Mouse (Mus musculus): ENCODE measurements around the gene Smyd4.

Gene Smyd4

DNA sequence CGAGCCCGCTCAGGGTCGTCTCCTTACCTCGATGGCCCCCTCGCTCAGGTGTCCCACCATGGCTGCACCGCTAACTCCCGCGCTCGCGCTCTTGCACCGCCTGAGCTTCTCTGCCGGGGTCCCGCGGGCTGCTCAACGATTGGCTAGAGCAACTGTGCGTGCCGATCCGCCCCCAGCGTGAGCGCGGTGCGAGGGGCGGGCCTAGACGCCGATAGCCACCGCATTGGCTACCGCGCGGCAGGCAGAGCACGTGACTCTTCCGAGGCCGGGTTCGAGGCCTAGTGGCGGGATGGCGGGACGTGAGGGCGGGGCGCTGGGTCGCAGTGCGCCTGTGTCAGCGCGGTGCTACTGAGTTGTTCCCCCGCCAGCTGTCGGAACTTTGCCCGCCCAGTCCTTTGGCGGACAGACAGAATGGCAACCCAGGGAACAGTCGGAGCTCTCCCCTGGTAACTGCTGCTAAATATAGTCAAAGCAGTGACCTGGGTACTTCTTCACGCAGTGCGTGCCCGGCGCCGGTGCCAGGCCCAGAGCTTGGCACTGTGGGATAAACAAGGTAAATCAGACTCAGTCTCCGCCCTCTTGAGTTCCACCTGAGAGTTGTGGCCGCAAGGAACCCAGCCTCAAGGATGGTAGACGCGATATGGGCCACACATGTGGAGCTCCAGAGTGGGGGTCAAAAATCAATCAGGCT, at the start of gene Smyd4, which contains the start of gene Rpa1:
Gene Smyd4 (plus strand): TSS at position 235 of the 691 bp plus-strand sequence.
Gene Rpa1 (minus strand): TSS at position 126 of the 691 bp plus-strand sequence.
- DNase-seq (ENCODE audit: inconsistent age in 2 of 2, low spot score in 1 of 2): peak; percentile 97 to 98

DNA sequence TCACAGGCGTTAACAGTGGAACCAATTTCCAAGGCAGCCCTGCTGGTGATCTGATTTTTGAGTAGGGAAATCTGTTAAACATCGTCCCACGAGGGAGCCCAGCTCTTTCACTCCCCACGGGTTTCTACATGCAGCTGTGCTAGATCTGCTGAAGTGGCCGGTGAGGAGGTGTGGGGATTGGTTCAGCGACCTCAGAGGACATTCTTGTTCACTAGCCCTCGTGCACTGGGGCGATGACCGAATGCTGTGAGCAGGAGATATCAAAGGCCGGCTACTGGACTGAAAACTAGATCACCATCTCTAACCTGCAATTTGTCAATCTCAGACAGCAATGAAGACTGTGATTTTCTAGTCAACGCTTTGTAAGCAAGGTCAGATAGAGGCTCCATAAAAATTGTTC, 49.7 kb upstream of the Smyd4 start:
- DNase-seq (ENCODE audit: inconsistent age in 2 of 2, low spot score in 1 of 2): peak in 1 of 2 experiments; percentile 37

DNA sequence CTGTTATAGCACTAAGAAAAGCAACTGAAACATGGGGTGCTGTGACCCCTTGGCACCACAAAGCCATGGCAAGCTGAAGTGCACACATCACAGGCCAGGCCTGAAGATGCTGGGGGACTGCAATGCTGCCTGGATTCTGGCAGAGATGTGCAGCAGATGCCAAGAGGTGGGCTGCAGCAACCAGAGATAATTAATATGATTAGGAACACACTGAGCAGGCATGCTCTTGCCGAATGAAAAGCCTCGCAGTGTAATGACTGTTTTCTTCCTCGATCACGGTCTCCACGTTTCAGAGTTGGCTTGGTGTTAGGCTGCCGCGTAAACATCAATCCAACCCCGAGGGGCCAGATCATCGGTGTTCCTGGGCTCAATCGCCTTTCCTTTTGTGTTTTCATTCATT, 48.4 kb upstream of the Smyd4 start:
- no peak for DNase-seq (ENCODE audit: inconsistent age in 2 of 2, low spot score in 1 of 2)

DNA sequence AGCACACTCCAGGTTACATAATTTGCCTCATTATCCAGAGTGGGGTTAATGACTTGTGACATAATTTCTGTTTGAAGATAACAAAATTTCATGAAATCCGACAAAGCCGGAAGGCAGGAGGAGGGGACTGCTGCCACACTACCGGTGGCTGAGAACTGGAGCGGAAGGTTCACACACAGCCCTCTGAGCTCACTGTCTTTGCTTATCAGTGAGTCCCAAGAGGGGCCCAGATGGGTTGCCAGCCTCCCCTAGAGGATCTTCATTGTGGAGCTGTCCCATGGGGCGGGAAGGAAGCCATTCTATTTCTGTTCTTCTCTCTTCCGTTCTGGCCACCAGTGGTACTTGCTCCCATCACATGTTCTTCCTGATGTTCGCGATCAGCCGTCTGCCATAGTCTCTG, 47.3 kb upstream of the Smyd4 start:
- DNase-seq (ENCODE audit: inconsistent age in 2 of 2, low spot score in 1 of 2): no peak

DNA sequence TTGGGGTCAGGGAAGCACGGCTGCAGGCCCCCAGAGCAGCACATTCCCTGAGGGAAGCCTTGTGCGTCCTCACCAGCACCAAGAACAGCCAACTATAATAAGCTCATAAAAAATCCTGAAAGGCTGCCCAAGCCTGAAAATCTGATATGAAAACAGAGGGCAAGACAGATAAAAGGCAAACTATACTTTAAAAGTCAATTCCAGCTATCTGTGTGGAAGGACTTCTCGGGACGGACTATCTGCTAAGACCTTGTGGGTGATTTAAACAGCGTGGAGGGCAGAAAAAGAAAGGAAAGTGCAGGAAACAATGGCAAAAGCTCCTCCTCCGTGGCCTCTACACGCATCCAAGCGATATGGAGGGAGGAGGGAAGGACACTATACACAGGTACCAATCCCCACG, 43.4 kb upstream of the Smyd4 start:
- DNase-seq (ENCODE audit: inconsistent age in 2 of 2, low spot score in 1 of 2): no peak

DNA sequence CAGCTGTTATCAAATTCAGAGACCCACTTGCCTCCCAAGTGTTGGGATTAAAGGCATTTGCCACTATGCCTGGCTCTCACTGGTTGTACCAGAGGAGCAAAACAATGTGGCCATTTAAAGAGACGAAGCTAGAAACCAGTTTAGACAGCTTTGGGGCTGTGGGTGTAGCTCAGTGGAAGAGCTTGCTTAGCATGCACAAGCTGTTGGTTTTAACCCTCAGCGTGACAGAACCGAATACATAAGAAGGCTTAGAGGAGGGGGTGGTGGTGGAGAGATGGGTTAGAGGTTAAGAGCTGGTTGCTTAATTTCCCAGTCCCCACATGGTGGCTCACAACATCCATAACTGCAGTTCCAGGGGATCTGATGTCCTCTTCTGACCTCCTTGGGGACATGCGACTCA, 39.6 kb upstream of the Smyd4 start:
- no peak for DNase-seq (ENCODE audit: inconsistent age in 2 of 2, low spot score in 1 of 2)

DNA sequence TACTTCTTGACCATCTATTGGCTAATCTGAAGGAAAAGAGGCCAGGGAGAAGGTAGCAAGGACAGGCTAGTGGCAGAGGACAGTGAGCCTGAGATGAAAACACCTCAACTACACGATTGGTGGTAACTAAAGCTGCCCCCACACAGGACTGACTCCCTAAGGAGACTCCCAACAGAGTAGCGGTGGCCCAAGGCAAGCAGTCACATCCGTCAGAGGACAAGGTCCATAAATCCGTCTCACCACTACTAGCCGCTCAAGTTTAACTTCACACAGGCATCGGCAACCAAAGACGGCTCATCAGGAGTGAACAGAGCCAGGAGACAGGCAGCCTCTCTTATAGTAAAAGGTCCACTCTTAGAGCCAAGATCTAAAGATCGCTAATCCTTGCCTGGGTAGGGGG, 37.4 kb upstream of the Smyd4 start:
- no peak for DNase-seq (ENCODE audit: inconsistent age in 2 of 2, low spot score in 1 of 2)

DNA sequence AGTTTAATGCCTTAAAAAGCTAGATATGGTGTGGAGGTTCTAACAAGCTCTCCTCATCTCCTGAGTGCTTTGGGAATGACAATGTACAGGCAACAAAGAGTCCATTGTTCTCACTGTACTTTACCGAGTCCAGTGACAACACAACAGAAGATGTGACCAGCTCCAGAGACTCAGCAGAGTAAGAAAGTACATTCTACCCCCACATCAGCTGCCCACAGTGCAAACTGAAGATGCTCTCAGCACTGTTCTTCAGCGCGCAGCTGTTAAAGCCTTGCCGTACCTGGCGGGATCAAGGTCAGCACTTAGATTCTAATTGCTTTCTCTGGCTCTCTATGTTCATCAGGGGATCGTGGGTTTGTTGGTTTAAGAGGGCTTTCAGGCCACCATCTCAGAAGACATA, 36.5 kb upstream of the Smyd4 start:
- DNase-seq (ENCODE audit: inconsistent age in 2 of 2, low spot score in 1 of 2): no peak

DNA sequence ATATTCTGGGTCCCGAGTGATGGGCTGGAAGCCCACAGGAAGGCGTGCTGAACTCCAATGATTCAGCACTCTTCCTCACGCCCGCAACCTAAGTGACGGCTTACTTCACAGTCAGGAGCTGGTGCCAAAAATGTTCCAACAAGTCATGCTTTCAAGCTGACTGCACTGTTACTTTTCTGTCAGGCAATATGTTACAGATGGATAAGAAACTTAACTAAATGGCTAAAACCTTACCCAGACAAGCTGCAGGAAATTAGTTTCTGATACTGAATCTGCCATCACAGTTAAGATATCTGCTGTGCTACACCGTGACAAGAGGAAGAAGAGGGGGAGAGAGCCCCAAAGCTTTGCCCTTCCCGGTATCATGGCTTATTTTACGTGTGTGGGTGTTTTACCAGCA, 34.4 kb upstream of the Smyd4 start:
- DNase-seq (ENCODE audit: inconsistent age in 2 of 2, low spot score in 1 of 2): no peak

DNA sequence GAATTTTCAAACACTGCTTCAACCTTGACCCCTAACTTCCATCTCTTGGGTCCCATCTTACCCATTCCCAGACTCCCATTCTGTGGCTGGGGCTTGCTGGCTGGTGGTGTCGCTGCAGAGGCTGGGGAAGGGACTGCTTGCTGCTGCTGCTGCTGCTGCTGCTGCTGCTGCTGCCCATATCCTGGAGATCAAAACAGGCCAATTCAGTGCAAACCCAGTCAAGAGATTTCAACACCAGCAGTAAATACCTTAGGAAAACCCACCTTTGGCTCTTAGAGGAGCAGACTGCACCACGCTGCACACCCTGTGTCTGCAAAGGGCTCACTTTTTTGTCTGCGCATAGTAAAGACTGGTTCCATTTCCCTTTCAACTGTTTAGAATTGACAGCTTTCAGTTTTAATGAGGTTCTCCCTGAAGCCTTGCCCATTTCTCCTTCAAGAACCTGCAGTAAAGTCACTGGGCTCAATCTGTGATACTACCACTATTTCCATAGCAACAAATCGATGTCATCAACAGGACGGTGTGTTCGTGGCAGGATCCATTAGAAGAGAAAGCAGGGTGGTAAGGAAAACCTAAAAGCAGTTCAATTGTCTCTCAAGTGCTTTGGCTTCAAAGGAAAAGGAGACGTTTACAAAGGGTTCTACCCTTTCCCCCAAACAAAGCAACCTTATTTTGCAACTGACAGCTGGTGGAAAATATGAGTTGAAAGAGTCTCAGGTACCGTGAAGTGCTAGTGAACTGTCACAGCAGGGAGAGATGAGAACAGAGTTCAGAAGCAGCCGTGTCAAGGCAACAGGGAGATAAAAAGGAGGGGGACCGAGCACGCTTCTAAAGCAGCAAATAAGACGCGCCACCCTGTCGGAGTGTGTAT, 29.6 kb upstream of the Smyd4 start:
- peak in 1 of 2 experiments; percentile 49 for DNase-seq (ENCODE audit: inconsistent age in 2 of 2, low spot score in 1 of 2)

DNA sequence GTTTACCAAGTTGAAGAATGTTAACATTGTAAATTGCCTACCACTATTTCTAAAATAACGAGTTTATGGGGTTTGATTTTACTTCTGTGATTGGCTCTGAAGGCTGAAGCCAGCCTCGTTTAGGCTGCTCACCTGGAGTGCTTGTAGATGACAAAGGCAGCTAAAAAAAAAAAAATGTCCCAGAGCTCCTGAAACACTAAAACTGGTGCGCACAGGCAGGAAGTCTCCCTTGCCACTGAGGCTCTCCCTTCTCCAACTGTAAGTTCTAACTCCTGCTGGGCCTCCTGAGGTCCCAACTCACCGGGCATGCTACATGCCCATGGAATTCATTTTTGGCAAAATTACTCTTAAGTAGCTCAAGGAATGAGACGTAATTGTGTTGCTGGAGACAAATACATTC, 29.0 kb upstream of the Smyd4 start:
- DNase-seq (ENCODE audit: inconsistent age in 2 of 2, low spot score in 1 of 2): no peak

DNA sequence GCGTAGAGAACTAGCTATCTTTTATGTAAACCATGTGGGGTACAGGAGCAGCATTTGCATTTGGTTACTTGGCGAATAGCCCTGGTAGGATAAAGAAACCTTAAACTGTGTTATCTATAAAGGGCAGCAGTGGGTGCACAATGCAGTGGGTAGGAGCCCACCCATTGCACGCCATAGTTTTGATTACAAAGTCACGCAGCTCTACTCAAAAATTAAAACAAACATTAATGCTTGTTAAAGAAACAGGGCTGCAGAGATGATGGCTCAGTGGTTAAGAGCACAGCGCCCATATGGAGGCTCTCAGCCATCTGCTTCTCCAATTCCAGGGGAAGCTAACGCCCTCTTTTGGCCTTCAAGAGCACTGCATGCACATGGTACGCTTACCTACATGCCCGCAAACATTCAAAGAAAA, 24.9 kb upstream of the Smyd4 start:
- no peak for DNase-seq (ENCODE audit: inconsistent age in 2 of 2, low spot score in 1 of 2)

DNA sequence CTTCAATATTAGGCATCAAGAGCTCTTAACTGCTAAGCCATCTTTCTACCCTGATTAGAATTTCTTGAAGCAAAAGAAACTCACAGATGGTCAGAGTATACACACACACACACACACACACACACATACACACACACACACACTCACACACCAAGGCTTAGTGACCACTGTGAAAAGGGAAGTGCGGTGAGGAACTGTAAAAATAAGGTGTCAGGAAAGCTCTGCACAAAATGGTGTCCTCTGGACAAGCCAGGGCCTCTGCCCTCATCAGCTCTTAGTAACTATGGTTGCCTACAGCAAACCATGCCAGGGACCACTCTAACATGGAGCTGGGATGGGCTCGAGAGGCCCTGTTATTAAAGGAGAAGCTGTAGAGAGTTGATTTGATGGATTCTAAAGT, 23.8 kb upstream of the Smyd4 start:
- DNase-seq (ENCODE audit: inconsistent age in 2 of 2, low spot score in 1 of 2): no peak

DNA sequence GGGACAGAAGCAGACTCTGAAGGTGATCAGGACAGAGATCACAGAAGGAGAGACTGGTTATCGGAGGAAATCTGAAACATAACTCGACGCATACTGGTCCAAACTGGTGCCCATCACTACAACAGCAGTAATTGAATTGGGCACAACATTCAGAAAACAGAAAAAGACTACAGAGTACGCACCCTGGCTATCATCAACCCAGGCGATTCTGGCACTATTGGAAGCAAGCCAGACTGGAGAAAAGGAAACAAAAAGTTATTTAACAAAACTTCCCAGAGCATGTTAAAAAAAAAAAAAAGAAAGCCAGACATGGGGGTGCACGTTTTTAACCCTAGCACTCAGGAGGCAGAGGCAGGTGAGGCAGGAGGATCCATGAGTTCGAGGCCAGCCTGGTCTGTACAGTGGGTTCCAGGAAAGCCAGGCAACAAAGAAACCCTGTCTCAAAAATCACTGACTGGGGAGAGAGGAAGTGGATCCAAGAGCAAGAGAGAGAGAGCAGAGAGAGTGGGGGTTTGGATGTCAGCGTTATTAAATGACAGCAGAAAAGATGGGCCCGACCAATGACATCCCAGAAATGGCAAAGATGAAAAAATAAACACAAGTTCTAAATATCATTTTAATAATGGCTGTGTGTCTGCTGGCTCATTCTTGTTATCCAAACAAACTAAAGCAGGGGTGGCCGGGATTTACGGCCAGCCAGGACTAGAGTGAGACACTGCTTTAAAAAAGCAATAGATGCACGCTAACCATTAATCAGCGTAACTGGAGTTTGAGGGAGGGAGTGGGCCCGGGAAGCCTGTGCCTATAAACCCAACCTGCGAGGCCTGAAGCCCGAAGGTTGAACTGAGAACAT, 22.9 kb upstream of the Smyd4 start:
- no peak for DNase-seq (ENCODE audit: inconsistent age in 2 of 2, low spot score in 1 of 2)

DNA sequence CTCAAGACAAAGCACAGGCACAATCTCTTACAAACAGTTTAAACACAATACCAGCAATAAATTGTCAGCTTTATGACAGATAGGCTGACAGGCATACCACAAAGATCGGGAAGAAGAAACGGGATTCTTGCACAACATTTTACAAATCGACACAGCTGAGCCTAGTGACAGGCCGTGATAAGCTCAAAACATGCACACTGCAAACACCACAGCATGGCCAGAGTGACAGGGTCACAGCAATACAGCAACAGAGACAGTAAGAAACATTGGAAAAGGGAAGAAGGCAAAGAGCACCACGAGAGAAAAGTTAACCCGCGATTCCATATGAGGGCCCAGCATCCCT, 22.3 kb upstream of the Smyd4 start:
- no peak for DNase-seq (ENCODE audit: inconsistent age in 2 of 2, low spot score in 1 of 2)

DNA sequence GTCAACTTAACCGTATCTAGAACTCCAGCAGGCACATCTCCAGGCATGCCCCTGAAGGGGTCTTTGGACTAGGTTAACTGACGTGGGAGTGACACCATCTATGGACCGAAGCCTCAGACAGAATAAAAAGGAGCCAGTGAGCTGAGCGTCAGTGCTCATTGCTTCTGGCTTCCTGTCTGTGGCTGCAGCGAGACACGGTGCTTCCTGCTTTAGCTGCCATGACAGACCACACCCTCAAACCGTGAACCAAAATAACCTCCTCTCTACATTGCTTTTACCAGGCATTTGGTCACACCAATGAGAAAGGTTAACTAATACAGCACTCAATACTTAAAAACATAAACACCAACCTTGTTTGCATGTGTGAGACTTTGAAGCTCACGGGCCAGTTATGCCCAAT, 11.6 kb upstream of the Smyd4 start:
- no peak for DNase-seq (ENCODE audit: inconsistent age in 2 of 2, low spot score in 1 of 2)

DNA sequence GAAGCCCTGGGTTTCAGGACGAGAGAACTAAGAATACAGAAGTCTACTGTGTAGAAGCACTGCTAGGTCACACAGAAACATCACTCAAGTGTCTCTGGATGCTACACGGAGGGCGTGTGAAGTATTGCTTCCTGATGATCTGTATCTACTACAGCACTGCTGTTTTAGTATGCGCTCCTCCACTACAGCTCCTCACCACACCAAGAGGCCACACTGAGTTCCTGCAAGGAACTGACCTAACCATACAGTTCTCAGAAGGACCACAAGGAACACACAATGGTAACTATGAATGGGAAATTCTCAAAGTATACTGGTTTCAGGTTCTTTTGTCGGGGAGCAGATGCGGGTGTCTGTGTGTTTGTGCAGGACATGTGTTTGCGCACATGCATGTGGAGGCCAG, 11.0 kb upstream of the Smyd4 start:
- no peak for DNase-seq (ENCODE audit: inconsistent age in 2 of 2, low spot score in 1 of 2)

DNA sequence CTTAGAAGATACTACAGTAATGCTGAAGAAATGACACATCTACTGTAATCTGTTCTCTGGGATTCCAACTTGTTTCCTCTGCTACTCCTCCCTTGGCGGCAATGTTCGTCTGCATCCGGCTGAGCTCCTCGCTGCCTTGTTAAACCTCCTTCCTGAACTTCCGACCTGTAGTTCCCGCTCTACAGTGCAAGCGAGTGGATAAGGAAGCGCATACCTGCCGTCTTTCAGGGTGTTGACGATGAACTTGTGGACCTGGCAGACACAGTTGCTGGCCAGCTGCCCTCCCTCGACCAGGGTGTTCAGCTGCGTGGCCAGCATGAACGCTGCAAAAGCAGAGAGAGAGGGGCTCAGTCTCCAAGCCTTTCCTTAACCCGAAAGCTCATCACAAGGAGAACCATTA, 8.2 kb upstream of the Smyd4 start:
- DNase-seq (ENCODE audit: inconsistent age in 2 of 2, low spot score in 1 of 2): no peak

DNA sequence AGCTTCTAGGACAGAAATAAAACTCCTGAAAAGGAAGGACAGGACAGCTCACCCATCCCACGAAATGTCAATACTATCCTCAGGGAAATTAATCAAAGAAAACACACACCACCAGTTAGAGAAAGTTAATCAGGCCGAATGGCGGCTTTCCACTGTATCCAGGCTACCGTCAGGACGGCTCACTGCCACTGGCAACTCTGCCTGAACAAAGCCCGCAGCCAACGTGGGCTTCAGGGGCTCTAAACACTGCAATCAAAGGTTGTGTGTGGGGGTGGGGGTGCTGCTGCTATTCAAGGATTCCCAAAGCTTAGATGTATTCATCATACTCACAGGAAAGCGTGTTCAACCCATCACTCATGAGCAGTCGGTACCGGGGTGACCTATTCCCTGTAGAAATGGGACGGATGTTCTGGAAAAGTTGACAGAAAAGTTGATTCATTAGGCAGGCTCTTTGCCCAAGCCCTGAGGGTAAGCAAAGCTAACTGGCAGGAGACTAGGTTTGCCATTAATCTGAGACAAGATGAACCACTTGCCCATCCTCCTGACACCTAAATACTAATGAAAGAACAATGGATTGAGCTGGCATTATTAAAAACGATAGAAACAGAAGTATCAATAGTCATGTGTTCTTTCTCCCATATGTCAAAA, 7.4 kb upstream of the Smyd4 start:
- DNase-seq (ENCODE audit: inconsistent age in 2 of 2, low spot score in 1 of 2): no peak

DNA sequence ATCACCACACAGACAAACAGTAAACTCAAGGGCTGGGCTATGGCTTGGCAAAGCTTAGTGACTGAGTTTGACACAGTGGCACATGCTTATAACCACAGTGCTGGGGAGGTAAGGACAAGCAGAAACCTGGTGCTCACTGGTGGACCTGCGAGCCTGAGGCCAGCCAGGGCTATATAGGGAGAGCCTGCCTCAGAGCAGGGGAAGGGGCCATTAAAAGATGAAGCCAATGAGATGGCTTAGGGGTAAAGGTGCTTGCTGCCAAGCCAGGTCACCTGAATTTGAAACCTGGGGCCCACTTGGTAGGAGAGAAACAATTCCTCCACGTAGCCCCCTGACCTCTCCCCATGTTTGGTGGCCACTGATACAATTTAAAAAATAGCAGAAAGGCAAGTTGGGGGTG, 5.1 kb upstream of the Smyd4 start:
- DNase-seq (ENCODE audit: inconsistent age in 2 of 2, low spot score in 1 of 2): no peak

DNA sequence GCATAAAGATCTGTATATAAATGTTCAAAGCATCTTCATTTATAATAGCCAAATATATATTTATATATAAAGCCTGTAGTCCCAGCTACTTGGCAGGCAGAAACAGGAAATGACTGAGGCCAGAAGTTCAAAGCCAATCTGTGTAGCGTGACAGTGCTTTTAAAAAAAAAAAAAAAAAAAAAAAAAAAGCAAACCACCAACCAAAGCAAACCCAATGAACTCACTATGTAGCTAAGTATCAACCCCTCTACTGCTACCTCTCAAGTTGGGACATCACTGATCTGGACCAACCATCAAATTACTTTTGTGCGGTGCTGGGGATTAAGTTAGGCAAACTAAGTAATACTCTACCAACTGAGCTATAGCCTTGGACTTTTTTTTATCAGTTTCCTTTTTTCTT, 4.1 kb upstream of the Smyd4 start:
- no peak for DNase-seq (ENCODE audit: inconsistent age in 2 of 2, low spot score in 1 of 2)
